Comparison of ENCODE assay signal across 10 mouse cellular contexts in genomic region chr13:51868491-51869128, GRCm38 (mm10). TPM values are rescaled to one million over a fixed set of nuclear protein-coding genes. Genes with fewer than 3 reads are reported as not detected.
DNase-seq lines count a peak whose midpoint lies in the region; ATAC-seq and TF ChIP-seq lines count a peak whose summit lies in the region.
"Had no signal": no experiment of that assay in that cellular context is flagged by ENCODE, and none has a peak within 500 bp of the region (broad histone marks: within the 10 kb centered on the region; RNA-seq: fewer than 3 reads in every experiment).

No protein-coding gene starts in this region.

- DNase-seq in left cerebral cortex, postnatal 36 days (ENCODE audit: low spot score in 2 of 2): peak; percentile 25 to 33
- no peak for DNase-seq in left cerebral cortex, postnatal 4 days
- no peak for DNase-seq in lung, postnatal 0 days (ENCODE audit: low spot score)
- no peak for DNase-seq in B cell, adult 2 months
- no peak for DNase-seq in frontal cortex, adult 2 months (ENCODE audit: extremely low spot score in 1 of 2, low spot score in 1 of 2)

- H3K9ac ChIP-seq in heart, embryonic 15.5 days: no peak overlapping the region
- H3K9ac ChIP-seq in lung, postnatal 0 days (replicated peaks; ENCODE audit: low read depth): no peak overlapping the region
- H3K9ac ChIP-seq in neural tube, embryonic 15.5 days (replicated peaks): no peak overlapping the region
- H3K9ac ChIP-seq: hindbrain, embryonic 15.5 days; neural tube, embryonic 13.5 days had no signal

- WGBS in heart, embryonic 15.5 days: 30% methylated on average over 12 of the region's 12 CpGs
- WGBS in lung, postnatal 0 days: 19% methylated on average over 12 of the region's 12 CpGs
- 42% methylated on average over 12 of the region's 12 CpGs for WGBS in neural tube, embryonic 15.5 days

- no peak overlapping the region for H3K4me3 ChIP-seq in brown adipose tissue, adult 24 weeks (ENCODE audit: insufficient read depth, low read depth, low read length)
- H3K4me3 ChIP-seq in heart, embryonic 15.5 days: no peak overlapping the region
- H3K4me3 ChIP-seq in lung, postnatal 0 days (ENCODE audit: low read depth, low read length): no peak overlapping the region
- H3K4me3 ChIP-seq in neural tube, embryonic 15.5 days (replicated peaks): no peak overlapping the region
- H3K4me3 ChIP-seq: hindbrain, embryonic 15.5 days; neural tube, embryonic 13.5 days had no signal

- ATAC-seq in heart, embryonic 15.5 days (replicated peaks; ENCODE audit: insufficient number of reproducible peaks, insufficient read depth, low FRiP score, low read depth): peak; percentile 51; the same call in 1 of the 2 replicates
- peak; percentile 43 for ATAC-seq in lung, postnatal 0 days
- no peak for ATAC-seq in neural tube, embryonic 15.5 days (ENCODE audit: low FRiP score)

- H3K27me3 ChIP-seq in heart, embryonic 15.5 days: no peaks in the 10 kb centered on the region
- no peaks in the 10 kb centered on the region for H3K27me3 ChIP-seq in lung, postnatal 0 days (replicated peaks; ENCODE audit: insufficient read depth, low read length)
- 0 out of 2 replicates have a peak, but pooled peaks cover 6% of the 10 kb centered on the region for H3K27me3 ChIP-seq in neural tube, embryonic 15.5 days (replicated peaks)
- H3K27me3 ChIP-seq: hindbrain, embryonic 15.5 days had no signal

- peak overlapping the region; percentile 26; the same call in 1 of the 2 replicates for H3K4me2 ChIP-seq in heart, embryonic 15.5 days
- H3K4me2 ChIP-seq in lung, postnatal 0 days (replicated peaks; ENCODE audit: low read depth, low read length): no peak overlapping the region; the same call in 1 of the 2 replicates
- H3K4me2 ChIP-seq in neural tube, embryonic 15.5 days: no peak overlapping the region
- H3K4me2 ChIP-seq: hindbrain, embryonic 15.5 days; neural tube, embryonic 13.5 days had no signal

- no peak for TF ChIP-seq EP300 in lung, postnatal 0 days (IDR thresholded peaks at IDR 0.05)

- H3K4me1 ChIP-seq in brown adipose tissue, adult 24 weeks (ENCODE audit: control insufficient read depth, insufficient read depth, insufficient read length, low read length): peaks cover 19% of the 10 kb centered on the region
- peaks cover 20% of the 10 kb centered on the region for H3K4me1 ChIP-seq in heart, embryonic 15.5 days (replicated peaks)
- H3K4me1 ChIP-seq in lung, postnatal 0 days (ENCODE audit: insufficient read depth, low read depth, low read length): peaks cover 5% of the 10 kb centered on the region; the same call in 1 of the 2 replicates
- peaks cover 6% of the 10 kb centered on the region; the same call in 1 of the 2 replicates for H3K4me1 ChIP-seq in neural tube, embryonic 15.5 days

- peak overlapping the region; percentile 95 for H3K27ac ChIP-seq in brown adipose tissue, adult 24 weeks (replicated peaks; ENCODE audit: low read depth, low read length)
- peak overlapping the region; percentile 72 for H3K27ac ChIP-seq in heart, embryonic 15.5 days
- no peak overlapping the region for H3K27ac ChIP-seq in lung, postnatal 0 days (ENCODE audit: low read length)
- H3K27ac ChIP-seq in neural tube, embryonic 15.5 days (replicated peaks): no peak overlapping the region; the same call in 1 of the 2 replicates
- H3K27ac ChIP-seq: hindbrain, embryonic 15.5 days; neural tube, embryonic 13.5 days had no signal

- intact Hi-C loops in left cerebral cortex, postnatal 36 days (cut with DNase I): no loop called here
- intact Hi-C loops in left cerebral cortex, postnatal 4 days (cut with DNase I): no loop called here

- H3K9me3 ChIP-seq in heart, embryonic 15.5 days (replicated peaks): no peaks in the 10 kb centered on the region
- H3K9me3 ChIP-seq in lung, postnatal 0 days (ENCODE audit: low read length): no peaks in the 10 kb centered on the region
- H3K9me3 ChIP-seq in neural tube, embryonic 15.5 days (replicated peaks): no peaks in the 10 kb centered on the region
- H3K9me3 ChIP-seq: hindbrain, embryonic 15.5 days; neural tube, embryonic 13.5 days had no signal

- no peaks in the 10 kb centered on the region for H3K36me3 ChIP-seq in heart, embryonic 15.5 days
- H3K36me3 ChIP-seq in lung, postnatal 0 days (ENCODE audit: insufficient read depth, low read length): no peaks in the 10 kb centered on the region
- H3K36me3 ChIP-seq in neural tube, embryonic 15.5 days: no peaks in the 10 kb centered on the region
- H3K36me3 ChIP-seq: hindbrain, embryonic 15.5 days; neural tube, embryonic 13.5 days had no signal

- no peak for TF ChIP-seq CTCF in lung, postnatal 0 days (IDR thresholded peaks at IDR 0.05)

RNA-seq across cellular contexts. Expression of gene Gadd45g, which starts 22.1 kb away (rescaled TPM):
- 10 to 100 TPM; 11.0 to 24.6 TPM for total RNA-seq in left cerebral cortex, postnatal 36 days (2021)
- 10 to 100 TPM in 1 of 2 experiments, 1 to 10 TPM in 1; 8.6 to 11.0 TPM for total RNA-seq in left cerebral cortex, postnatal 4 days (2021)
- polyA plus RNA-seq in brown adipose tissue, adult 24 weeks (2012; ENCODE audit: insufficient read depth, insufficient read length, missing spikeins): 23.0 and 54.1 TPM in 2 replicates
- polyA plus RNA-seq in heart, embryonic 15.5 days (2015; fragmentation: Nextera tagmentation; extraction: Ambion mirVana): 47.3 and 49.1 TPM in 2 replicates
- 54.7 and 83.4 TPM in 2 replicates for polyA plus RNA-seq in lung, postnatal 0 days (2015; fragmentation: Nextera tagmentation; extraction: Ambion mirVana)
- polyA plus RNA-seq in frontal cortex, adult 2 months (2012; rRNA removed): 43.0 and 54.0 TPM in 2 replicates
- polyA plus RNA-seq in neural tube, embryonic 15.5 days (2015; fragmentation: Nextera tagmentation; extraction: Ambion mirVana): 32.1 and 35.4 TPM in 2 replicates

Comparison
In these comparisons a context has a peak if more than half of its experiments do, and no peak if none do; other contexts are left out.
1. DNase-seq: peak in left cerebral cortex, postnatal 36 days (2 of 2); none in left cerebral cortex, postnatal 4 days (single experiment), lung, postnatal 0 days (single experiment), B cell, adult 2 months (0 of 2) and frontal cortex, adult 2 months (0 of 2).
2. H3K27ac ChIP-seq: peak in brown adipose tissue, adult 24 weeks (single experiment) and heart, embryonic 15.5 days (single experiment); none in lung, postnatal 0 days (single experiment) and neural tube, embryonic 15.5 days (single experiment).